Mouse (Mus musculus) myocyte (in vitro differentiated cells): ENCODE results near the gene Kif14. TPM values are rescaled to one million over a fixed set of nuclear protein-coding genes. Genes with fewer than 3 reads are reported as not detected.

Source experiments
- H3K27me3 ChIP-seq: one replicate; pipeline ENCODE4 v1.6.1; 2011; ENCODE audit not compliant: control insufficient read depth, insufficient read depth, insufficient read length
- H3K36me3 ChIP-seq: one replicate; pipeline ENCODE4 v1.6.1; 2011; ENCODE audit not compliant: control insufficient read depth, insufficient read depth
- H3K4me2 ChIP-seq: one replicate; pipeline ENCODE4 v1.6.1; 2011; ENCODE audit warnings: low read depth, control low read depth
- H3K4me3 ChIP-seq: one replicate; pipeline ENCODE4 v1.5.1; 2011; ENCODE audit warnings: mild to moderate bottlenecking, control low read depth, moderate library complexity
- H3K79me2 ChIP-seq: one replicate; pipeline ENCODE4 v1.6.1; 2011; ENCODE audit not compliant: control insufficient read depth, insufficient read depth
- H3ac ChIP-seq: one replicate; pipeline ENCODE4 v1.6.1; 2011; ENCODE audit not compliant: control insufficient read depth, insufficient read length
- CEBPB ChIP-seq: IDR thresholded peaks from 2 replicates; pipeline ENCODE4 v1.6.1; 2011; ENCODE audit warnings: mild to moderate bottlenecking, moderate library complexity; ENCODE audit not compliant: poor library complexity, insufficient read depth, severe bottlenecking
- E2F4 ChIP-seq: IDR thresholded peaks from one replicate; pipeline ENCODE4 v1.6.1; 2011; ENCODE audit warnings: mild to moderate bottlenecking, control low read depth, moderate library complexity; ENCODE audit not compliant: insufficient read depth
- MAX ChIP-seq: IDR thresholded peaks from one replicate; pipeline ENCODE4 v1.6.1; 2011; ENCODE audit warnings: low read depth, mild to moderate bottlenecking, control low read depth
- MYOD1 ChIP-seq, 3 experiments: IDR thresholded peaks; one replicate each; pipeline ENCODE4 v1.6.1; 2011; ENCODE audit warnings: control low read depth in 2 of 3, low read depth in 2 of 3, mild to moderate bottlenecking in 2 of 3, moderate library complexity in 1 of 3; ENCODE audit not compliant: insufficient read length in 2 of 3, control insufficient read depth in 1 of 3
- MYOG ChIP-seq, 3 experiments: IDR thresholded peaks; one replicate each; pipeline ENCODE4 v1.6.1; 2011; ENCODE audit warnings: control low read depth in 2 of 3, low read depth in 2 of 3, mild to moderate bottlenecking in 2 of 3; ENCODE audit not compliant: insufficient read length in 2 of 3, control insufficient read depth in 1 of 3, insufficient read depth in 1 of 3
- POLR2A ChIP-seq: IDR thresholded peaks from one replicate; pipeline ENCODE4 v1.6.1; 2011; ENCODE audit warnings: low read depth, mild to moderate bottlenecking, control low read depth, moderate library complexity; ENCODE audit not compliant: insufficient read length
- POLR2AphosphoS2 ChIP-seq: IDR thresholded peaks from one replicate; pipeline ENCODE4 v1.6.1; 2011; ENCODE audit warnings: low read depth, control low read depth; ENCODE audit not compliant: insufficient read length
- REST ChIP-seq: IDR thresholded peaks from one replicate; pipeline ENCODE4 v1.6.1; 2011; ENCODE audit warnings: mild to moderate bottlenecking, control low read depth, moderate library complexity; ENCODE audit not compliant: insufficient read depth, insufficient read length
- SRF ChIP-seq: IDR thresholded peaks from one replicate; pipeline ENCODE4 v1.6.1; 2011; ENCODE audit warnings: low read depth; ENCODE audit not compliant: control insufficient read depth, insufficient read length
- TCF12 ChIP-seq: IDR thresholded peaks from one replicate; pipeline ENCODE4 v1.6.1; 2011; ENCODE audit warnings: mild to moderate bottlenecking, control low read depth; ENCODE audit not compliant: poor library complexity, insufficient read depth, severe bottlenecking
- TCF3 ChIP-seq: IDR thresholded peaks from one replicate; pipeline ENCODE4 v1.6.1; 2011; ENCODE audit warnings: low read depth, control low read depth; ENCODE audit not compliant: insufficient read length
- USF1 ChIP-seq: IDR thresholded peaks from one replicate; pipeline ENCODE4 v1.6.1; 2011; ENCODE audit warnings: low read depth, mild to moderate bottlenecking, control low read depth, moderate library complexity
- polyA plus RNA-seq: library from polyadenylated mRNA; unstranded; fragments of >200 nt; fragmentation: generic; extraction: Trizol; gene quantifications from one replicate; pipeline ENCODE4 v1.2.1, GENCODE M21; 2012; ENCODE audit warnings: missing spikeins

Gene Kif14
- polyA plus RNA-seq, 1 experiment = 1.9 TPM

- H3K27me3 ChIP-seq = no peaks in the 10 kb centered on the region
- H3K4me2 ChIP-seq = no peak overlapping the region
- H3K36me3 ChIP-seq = no peaks in the 10 kb centered on the region
- TF ChIP-seq REST (no peak), MAX (no peak), SRF (no peak), POLR2AphosphoS2 (no peak), TCF12 (no peak), MYOD1 (IDR thresholded peaks at IDR 0.05; ENCODE audit: control insufficient read depth in 1 of 3, insufficient read length in 2 of 3, low read depth in 2 of 3) (no peak)
- no peak overlapping the region for H3ac ChIP-seq
- H3K79me2 ChIP-seq = no peaks in the 10 kb centered on the region
- no peak overlapping the region for H3K4me3 ChIP-seq
Observed at GRCm38 (mm10) chr1:136579360-136579759, 113.2 kb downstream of the Kif14 start.

GRCm38 (mm10) chr1:136580266-136580665, 114.1 kb downstream of the Kif14 start:
- H3K4me3 ChIP-seq = no peak overlapping the region
- no peaks in the 10 kb centered on the region for H3K79me2 ChIP-seq
- H3K4me2 ChIP-seq = no peak overlapping the region
- H3K27me3 ChIP-seq = no peaks in the 10 kb centered on the region
- no peak for TF ChIP-seq USF1
- no peak for TF ChIP-seq REST
- no peak for TF ChIP-seq CEBPB
- no peak for TF ChIP-seq MYOD1 (IDR thresholded peaks at IDR 0.05; ENCODE audit: control insufficient read depth in 1 of 3, insufficient read length in 2 of 3, low read depth in 2 of 3)
- no peak for TF ChIP-seq POLR2A
- TF ChIP-seq TCF3 = no peak
- no peak for TF ChIP-seq E2F4
- TF ChIP-seq TCF12 = no peak
- no peak for TF ChIP-seq MYOG (IDR thresholded peaks at IDR 0.05; ENCODE audit: control insufficient read depth in 1 of 3, insufficient read depth in 1 of 3, insufficient read length in 2 of 3, low read depth in 2 of 3)
- no peak overlapping the region for H3ac ChIP-seq
- H3K36me3 ChIP-seq = no peaks in the 10 kb centered on the region

Other genes starting within 250 kb of the Kif14 start
- gene Inava, start 232.1 kb upstream of the Kif14 start, polyA plus RNA-seq = 11.1 TPM
- 0.18 TPM for gene Gpr25, start 205.5 kb upstream of the Kif14 start, polyA plus RNA-seq
- 6.8 TPM for gene Camsap2, start 120.2 kb upstream of the Kif14 start, polyA plus RNA-seq
- gene Ddx59, start 51.1 kb upstream of the Kif14 start, polyA plus RNA-seq = 8.0 TPM
- 4.0 TPM for gene Zfp281, start 158.6 kb downstream of the Kif14 start, polyA plus RNA-seq